Mouse (Mus musculus): ENCODE results near the gene Syde2.

DNA sequence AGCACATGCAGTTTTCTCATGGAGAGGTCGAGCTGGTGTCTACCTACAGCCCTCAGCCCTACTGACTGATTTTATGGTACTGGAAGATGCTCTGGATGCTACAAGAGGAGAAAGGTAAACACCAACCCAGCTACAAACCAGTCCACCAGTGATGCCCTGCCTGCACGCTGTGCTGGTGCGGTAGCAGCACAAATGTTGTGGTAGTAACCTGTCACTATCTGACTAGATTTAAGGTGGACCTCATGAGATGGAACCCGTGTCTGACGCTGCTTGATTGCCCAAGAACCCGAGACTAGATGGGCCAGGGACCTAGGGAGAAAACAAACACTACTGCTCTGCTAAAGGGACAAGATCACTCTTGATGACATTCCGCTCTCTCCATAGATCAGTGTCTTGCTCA lies 69.5 kb downstream of the Syde2 start:
- TF ChIP-seq CTCF (IDR thresholded peaks at IDR 0.05; ENCODE audit: insufficient read depth, low read depth, low read length) (no peak), POLR2A (IDR thresholded peaks at IDR 0.05; ENCODE audit: insufficient read depth, low read depth, low read length) (no peak)

Data from olfactory bulb, adult 2 months (tissue).